25 mouse cellular contexts compared by ENCODE assay signal in the genomic region with DNA sequence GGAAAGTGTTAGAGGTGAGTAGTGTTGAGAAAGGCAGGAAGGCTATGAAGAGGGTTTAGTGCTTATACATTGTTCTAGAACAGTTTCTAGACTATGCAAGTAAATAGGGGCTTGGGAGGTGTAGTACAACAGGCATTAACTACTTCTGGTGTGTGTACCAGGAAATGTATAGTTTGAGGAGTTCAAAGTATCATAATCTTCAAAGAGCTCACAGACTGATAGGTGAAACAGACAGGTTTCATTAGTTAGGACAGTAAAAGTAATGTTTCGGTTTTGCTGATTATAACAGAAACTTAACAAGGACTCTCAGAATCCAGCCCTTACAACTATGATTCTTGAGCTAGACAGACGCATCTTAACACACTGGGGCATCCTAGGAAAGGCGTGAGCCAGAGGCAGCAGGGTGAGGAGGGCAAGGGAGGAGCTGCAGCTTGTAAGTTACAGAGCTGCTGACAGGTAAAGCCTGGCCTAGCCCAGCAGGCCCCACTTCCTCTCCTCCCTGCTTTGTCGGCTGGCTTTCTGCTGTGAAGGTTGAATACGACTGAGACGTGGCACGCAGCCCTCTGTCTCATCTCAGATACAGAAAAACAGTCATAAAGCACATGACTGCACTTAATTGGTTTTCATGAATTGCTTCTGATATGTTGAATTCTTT. TPM values are rescaled to one million over a fixed set of nuclear protein-coding genes. Genes with fewer than 3 reads are reported as not detected.
DNase-seq lines count a peak whose midpoint lies in the region; ATAC-seq and TF ChIP-seq lines count a peak whose summit lies in the region.
"Had no signal": no experiment of that assay in that cellular context is flagged by ENCODE, and none has a peak within 500 bp of the region (broad histone marks: within the 10 kb centered on the region; RNA-seq: fewer than 3 reads in every experiment).

No protein-coding gene starts in this region.

- WGBS in midbrain, postnatal 0 days: 85% methylated on average over 7 of the region's 7 CpGs

- intact Hi-C loops in left cerebral cortex, postnatal 14 days (cut with DNase I): no loop called here

- no peaks in the 10 kb centered on the region for H3K27me3 ChIP-seq in midbrain, postnatal 0 days (ENCODE audit: insufficient read depth, low read length)
- H3K27me3 ChIP-seq: forebrain, embryonic 15.5 days; hindbrain, embryonic 15.5 days; limb, embryonic 15.5 days; neural tube, embryonic 13.5 days had no signal

- no peak overlapping the region for H3K27ac ChIP-seq in midbrain, postnatal 0 days (ENCODE audit: low read depth, low read length)
- H3K27ac ChIP-seq: embryonic facial prominence, embryonic 10.5 days; forebrain, embryonic 15.5 days; hindbrain, embryonic 15.5 days; left cerebral cortex, adult 2 months; limb, embryonic 15.5 days; liver, embryonic 14.5 days; neural tube, embryonic 13.5 days had no signal

- peak; percentile 77 for ATAC-seq in activated CD4-positive, CD25-positive, alpha-beta regulatory T cell, adult 4 months
- no peak for ATAC-seq in midbrain, postnatal 0 days (ENCODE audit: low FRiP score)
- ATAC-seq: forebrain, embryonic 15.5 days had no signal

- TF ChIP-seq CTCF in midbrain, postnatal 0 days (IDR thresholded peaks at IDR 0.05): no peak

- no peaks in the 10 kb centered on the region for H3K9me3 ChIP-seq in midbrain, postnatal 0 days (ENCODE audit: low read length)
- H3K9me3 ChIP-seq: embryonic facial prominence, embryonic 10.5 days; forebrain, embryonic 15.5 days; hindbrain, embryonic 15.5 days; limb, embryonic 15.5 days; neural tube, embryonic 13.5 days had no signal

- no peaks in the 10 kb centered on the region for H3K4me1 ChIP-seq in midbrain, postnatal 0 days (ENCODE audit: insufficient read depth, low read length)
- H3K4me1 ChIP-seq: embryonic facial prominence, embryonic 10.5 days; forebrain, embryonic 15.5 days; hindbrain, embryonic 15.5 days; neural tube, embryonic 13.5 days had no signal

- H3K4me3 ChIP-seq in midbrain, postnatal 0 days (ENCODE audit: low read depth, low read length): no peak overlapping the region
- H3K4me3 ChIP-seq: embryonic facial prominence, embryonic 10.5 days; forebrain, embryonic 15.5 days; hindbrain, embryonic 15.5 days; left cerebral cortex, adult 2 months; limb, embryonic 15.5 days; neural tube, embryonic 13.5 days had no signal

- H3K4me2 ChIP-seq in midbrain, postnatal 0 days (ENCODE audit: low read depth, low read length, poor library complexity, severe bottlenecking): no peak overlapping the region
- H3K4me2 ChIP-seq: forebrain, embryonic 15.5 days; hindbrain, embryonic 15.5 days; limb, embryonic 15.5 days; lung, embryonic 14.5 days; neural tube, embryonic 13.5 days had no signal

- no peak overlapping the region for H3K9ac ChIP-seq in midbrain, postnatal 0 days (replicated peaks; ENCODE audit: low read length, poor library complexity, severe bottlenecking)
- H3K9ac ChIP-seq: forebrain, embryonic 15.5 days; hindbrain, embryonic 15.5 days; limb, embryonic 15.5 days; liver, embryonic 14.5 days; lung, embryonic 14.5 days; neural tube, embryonic 13.5 days had no signal

- peaks cover 25% of the 10 kb centered on the region; the same call in 1 of the 2 replicates for H3K36me3 ChIP-seq in midbrain, postnatal 0 days (ENCODE audit: insufficient read depth, low read length)

- peak; percentile 16 for DNase-seq in thymus, postnatal 4 days
- no peak for DNase-seq in thymus, postnatal 10 days (ENCODE audit: low spot score in 2 of 2)
- peak; percentile 66 for DNase-seq in naive thymus-derived CD4-positive, alpha-beta T cell, adult 2 months (ENCODE audit: low read depth)
- DNase-seq in left cerebral cortex, postnatal 14 days (ENCODE audit: low spot score in 2 of 2): no peak
- no peak for DNase-seq in adipocyte (ENCODE audit: low spot score)
- no peak for DNase-seq in midbrain, postnatal 0 days (ENCODE audit: low spot score)
- DNase-seq: adrenal gland, adult 8-10 months; cerebellum, adult 2 months; gastrocnemius, postnatal 10 days; heart, adult 18-20 months; kidney, adult 18-20 months; kidney, postnatal 4 days; left cerebral cortex, postnatal 4 days; lung, embryonic 14.5 days; lung, postnatal 36 days; midbrain, embryonic 14.5 days had no signal

RNA-seq across cellular contexts. Expression of a gene that starts 18.3 kb away (rescaled TPM):
- polyA plus RNA-seq in activated CD4-positive, CD25-positive, alpha-beta regulatory T cell, adult 4 months (2017; shearing (Covaris generic)): 10 to 100 TPM; 18.9 to 24.7 TPM
- 10 to 100 TPM; 13.2 to 14.8 TPM for total RNA-seq in left cerebral cortex, postnatal 14 days (2021)
- total RNA-seq in midbrain, postnatal 0 days (2014; rRNA removed): 25.0 and 27.8 TPM in 2 replicates
- 24.7 and 27.3 TPM in 2 replicates for polyA plus RNA-seq in midbrain, postnatal 0 days (2015; fragmentation: Nextera tagmentation; extraction: Ambion mirVana)

RNA-seq across cellular contexts. Expression of a gene that starts 56.3 kb away (rescaled TPM):
- polyA plus RNA-seq in activated CD4-positive, CD25-positive, alpha-beta regulatory T cell, adult 4 months (2017; shearing (Covaris generic)): not detected
- total RNA-seq in left cerebral cortex, postnatal 14 days (2021): 1 to 10 TPM; 1.8 TPM
- 5.3 and 8.3 TPM in 2 replicates for total RNA-seq in midbrain, postnatal 0 days (2014; rRNA removed)
- 5.4 and 5.7 TPM in 2 replicates for polyA plus RNA-seq in midbrain, postnatal 0 days (2015; fragmentation: Nextera tagmentation; extraction: Ambion mirVana)
- total RNA-seq: gastrocnemius, postnatal 10 days; heart, adult 18-20 months had no signal
- polyA plus RNA-seq: C2C12 had no signal

Comparison
In these comparisons a context has a peak if more than half of its experiments do, and no peak if none do; other contexts are left out.
1. DNase-seq: peak in thymus, postnatal 4 days (single experiment) and naive thymus-derived CD4-positive, alpha-beta T cell, adult 2 months (single experiment); none in thymus, postnatal 10 days (0 of 2), left cerebral cortex, postnatal 14 days (0 of 2), adipocyte (single experiment) and midbrain, postnatal 0 days (single experiment).